In genomic region chr15:78755966-78756725, GRCm38 (mm10) we compare ENCODE assay signal across 14 mouse cellular contexts. TPM values are rescaled to one million over a fixed set of nuclear protein-coding genes. Genes with fewer than 3 reads are reported as not detected.
A peak's percentile ranks its signal among the peaks of the same experiment; 100 is the strongest.
DNase-seq lines count a peak whose midpoint lies in the region; ATAC-seq and TF ChIP-seq lines count a peak whose summit lies in the region.
"Had no signal": no experiment of that assay in that cellular context is flagged by ENCODE, and none has a peak within 500 bp of the region (broad histone marks: within the 10 kb centered on the region; RNA-seq: fewer than 3 reads in every experiment).

No protein-coding gene starts in this region.

- peak overlapping the region; percentile 20; the same call in 1 of the 2 replicates for H3K27ac ChIP-seq in hindbrain, embryonic 11.5 days (ENCODE audit: low read depth, low read length)
- no peak overlapping the region for H3K27ac ChIP-seq in hindbrain, embryonic 14.5 days
- H3K27ac ChIP-seq in midbrain, embryonic 10.5 days (replicated peaks), result 0 out of 2 replicates have a peak overlapping the region, but pooled peaks have one; percentile 29
- no peak overlapping the region for H3K27ac ChIP-seq in midbrain, embryonic 13.5 days
- no peak overlapping the region for H3K27ac ChIP-seq in cerebellum, adult 2 months (ENCODE audit: insufficient read depth, low read length)
- H3K27ac ChIP-seq: layer of hippocampus, adult 2 months; limb, embryonic 10.5 days; liver, embryonic 13.5 days had no signal

- no peak for DNase-seq in hindbrain, embryonic 11.5 days (ENCODE audit: low spot score)
- DNase-seq in hindbrain, embryonic 14.5 days (ENCODE audit: low spot score), result no peak
- no peak for DNase-seq in midbrain, embryonic 10.5 days (ENCODE audit: low spot score)
- DNase-seq in kidney, adult 9 months, result peak; percentile 88
- DNase-seq in cerebellum, adult 2 months, result no peak
- no peak for DNase-seq in testis, postnatal 14 days (ENCODE audit: low spot score)
- DNase-seq: cerebellum, postnatal 25 days; gastrocnemius, postnatal 14 days; liver, embryonic 13.5 days; right cerebral cortex, adult 18-20 months; thymus, adult 18-20 months had no signal

- WGBS in hindbrain, embryonic 11.5 days, result 77% methylated on average over 12 of the region's 12 CpGs
- WGBS in hindbrain, embryonic 14.5 days, result 77% methylated on average over 12 of the region's 12 CpGs
- WGBS in midbrain, embryonic 10.5 days, result 81% methylated on average over 12 of the region's 12 CpGs
- 84% methylated on average over 12 of the region's 12 CpGs for WGBS in midbrain, embryonic 13.5 days
- 67% methylated on average over 12 of the region's 12 CpGs for WGBS in cerebellum, adult 2 months

- ATAC-seq in hindbrain, embryonic 11.5 days (ENCODE audit: low FRiP score), result no peak
- ATAC-seq in hindbrain, embryonic 14.5 days (ENCODE audit: low FRiP score), result no peak
- no peak for ATAC-seq in midbrain, embryonic 13.5 days

- H3K9ac ChIP-seq in hindbrain, embryonic 11.5 days (ENCODE audit: low read depth, low read length), result no peak overlapping the region
- no peak overlapping the region for H3K9ac ChIP-seq in hindbrain, embryonic 14.5 days
- H3K9ac ChIP-seq in midbrain, embryonic 13.5 days (replicated peaks), result no peak overlapping the region
- H3K9ac ChIP-seq: liver, embryonic 13.5 days had no signal

- no peaks in the 10 kb centered on the region; the same call in 1 of the 2 replicates for H3K4me1 ChIP-seq in hindbrain, embryonic 11.5 days (replicated peaks; ENCODE audit: control insufficient read depth, insufficient read depth, low read length)
- H3K4me1 ChIP-seq in hindbrain, embryonic 14.5 days (replicated peaks; ENCODE audit: control insufficient read depth, insufficient read depth, low read length), result peaks cover 2% of the 10 kb centered on the region; the same call in 1 of the 2 replicates
- peaks cover 25% of the 10 kb centered on the region for H3K4me1 ChIP-seq in midbrain, embryonic 10.5 days
- H3K4me1 ChIP-seq in midbrain, embryonic 13.5 days (replicated peaks), result peaks cover 24% of the 10 kb centered on the region
- H3K4me1 ChIP-seq in cerebellum, adult 2 months (ENCODE audit: control insufficient read depth, insufficient read depth, low read length), result no peaks in the 10 kb centered on the region
- H3K4me1 ChIP-seq: limb, embryonic 10.5 days; liver, embryonic 13.5 days had no signal

- no peak overlapping the region for H3K4me2 ChIP-seq in hindbrain, embryonic 11.5 days (replicated peaks; ENCODE audit: low read depth, low read length)
- no peak overlapping the region for H3K4me2 ChIP-seq in hindbrain, embryonic 14.5 days (replicated peaks)
- H3K4me2 ChIP-seq in midbrain, embryonic 13.5 days (replicated peaks), result no peak overlapping the region
- H3K4me2 ChIP-seq: liver, embryonic 13.5 days had no signal

- H3K27me3 ChIP-seq in hindbrain, embryonic 11.5 days (ENCODE audit: control insufficient read depth, insufficient read depth, low read length), result no peaks in the 10 kb centered on the region
- no peaks in the 10 kb centered on the region for H3K27me3 ChIP-seq in hindbrain, embryonic 14.5 days (ENCODE audit: control insufficient read depth, insufficient read depth, low read length)
- H3K27me3 ChIP-seq in midbrain, embryonic 10.5 days (ENCODE audit: low read depth, poor library complexity, severe bottlenecking), result no peaks in the 10 kb centered on the region
- H3K27me3 ChIP-seq in midbrain, embryonic 13.5 days, result no peaks in the 10 kb centered on the region
- no peaks in the 10 kb centered on the region for H3K27me3 ChIP-seq in cerebellum, adult 2 months (ENCODE audit: control insufficient read depth, insufficient read depth, low read length)
- H3K27me3 ChIP-seq: liver, embryonic 13.5 days had no signal

- H3K9me3 ChIP-seq in hindbrain, embryonic 11.5 days (ENCODE audit: control insufficient read depth, low read length), result no peaks in the 10 kb centered on the region
- H3K9me3 ChIP-seq in hindbrain, embryonic 14.5 days (ENCODE audit: control insufficient read depth, low read length), result no peaks in the 10 kb centered on the region
- no peaks in the 10 kb centered on the region for H3K9me3 ChIP-seq in midbrain, embryonic 10.5 days (replicated peaks)
- H3K9me3 ChIP-seq in midbrain, embryonic 13.5 days, result no peaks in the 10 kb centered on the region
- H3K9me3 ChIP-seq: limb, embryonic 10.5 days; liver, embryonic 13.5 days had no signal

- H3K4me3 ChIP-seq in hindbrain, embryonic 11.5 days (ENCODE audit: low read depth, low read length), result no peak overlapping the region
- no peak overlapping the region for H3K4me3 ChIP-seq in hindbrain, embryonic 14.5 days (replicated peaks; ENCODE audit: low read length)
- H3K4me3 ChIP-seq in midbrain, embryonic 10.5 days, result no peak overlapping the region
- no peak overlapping the region for H3K4me3 ChIP-seq in midbrain, embryonic 13.5 days (replicated peaks)
- no peak overlapping the region for H3K4me3 ChIP-seq in cerebellum, adult 2 months (replicated peaks; ENCODE audit: insufficient read depth, low read depth, low read length)
- H3K4me3 ChIP-seq: layer of hippocampus, adult 2 months; limb, embryonic 10.5 days; liver, embryonic 13.5 days had no signal

- no peaks in the 10 kb centered on the region for H3K36me3 ChIP-seq in hindbrain, embryonic 11.5 days (ENCODE audit: control insufficient read depth, insufficient read depth, low read length)
- no peaks in the 10 kb centered on the region for H3K36me3 ChIP-seq in hindbrain, embryonic 14.5 days (replicated peaks; ENCODE audit: control insufficient read depth, insufficient read depth)
- H3K36me3 ChIP-seq in midbrain, embryonic 10.5 days, result peaks cover 72% of the 10 kb centered on the region
- H3K36me3 ChIP-seq in midbrain, embryonic 13.5 days, result peaks cover 34% of the 10 kb centered on the region
- H3K36me3 ChIP-seq: limb, embryonic 10.5 days; liver, embryonic 13.5 days had no signal

- TF ChIP-seq POLR2A in cerebellum, adult 2 months (IDR thresholded peaks at IDR 0.05; ENCODE audit: borderline replicate concordance, insufficient read depth, low read length), result no peak

- TF ChIP-seq CTCF in cerebellum, adult 2 months (IDR thresholded peaks at IDR 0.05; ENCODE audit: borderline replicate concordance, insufficient read depth, low read depth, low read length), result no peak

RNA-seq across cellular contexts. Expression of gene Mfng, which starts 17.1 kb away (rescaled TPM):
- 34.6 and 34.7 TPM in 2 replicates for polyA plus RNA-seq in hindbrain, embryonic 11.5 days (2014; fragmentation: Nextera tagmentation; extraction: Ambion mirVana)
- polyA plus RNA-seq in hindbrain, embryonic 14.5 days (2014; fragmentation: Nextera tagmentation; extraction: Ambion mirVana), result 11.7 and 12.5 TPM in 2 replicates
- polyA plus RNA-seq in midbrain, embryonic 10.5 days (2016; fragmentation: Nextera tagmentation; extraction: Ambion mirVana), result 81.5 and 121 TPM in 2 replicates
- polyA plus RNA-seq in midbrain, embryonic 13.5 days (2015; fragmentation: Nextera tagmentation; extraction: Ambion mirVana), result 83.0 and 93.7 TPM in 2 replicates
- 3.8 and 4.4 TPM in 2 replicates for polyA plus RNA-seq in cerebellum, adult 2 months (2012; rRNA removed)

RNA-seq across cellular contexts. Expression of gene Elfn2, which starts 37.6 kb away (rescaled TPM):
- polyA plus RNA-seq in hindbrain, embryonic 11.5 days (2014; fragmentation: Nextera tagmentation; extraction: Ambion mirVana), result 0.60 and 0.85 TPM in 2 replicates
- 6.0 and 8.5 TPM in 2 replicates for polyA plus RNA-seq in hindbrain, embryonic 14.5 days (2014; fragmentation: Nextera tagmentation; extraction: Ambion mirVana)
- 0.23 and 0.26 TPM in 2 replicates for polyA plus RNA-seq in midbrain, embryonic 10.5 days (2016; fragmentation: Nextera tagmentation; extraction: Ambion mirVana)
- polyA plus RNA-seq in midbrain, embryonic 13.5 days (2015; fragmentation: Nextera tagmentation; extraction: Ambion mirVana), result 3.0 and 3.3 TPM in 2 replicates
- polyA plus RNA-seq in cerebellum, adult 2 months (2012; rRNA removed), result 18.0 and 20.6 TPM in 2 replicates
- polyA plus RNA-seq: limb, embryonic 10.5 days had no signal

RNA-seq across cellular contexts. Expression of gene Card10, which starts 46.7 kb away (rescaled TPM):
- 1.8 and 2.4 TPM in 2 replicates for polyA plus RNA-seq in hindbrain, embryonic 11.5 days (2014; fragmentation: Nextera tagmentation; extraction: Ambion mirVana)
- 2.5 and 2.6 TPM in 2 replicates for polyA plus RNA-seq in hindbrain, embryonic 14.5 days (2014; fragmentation: Nextera tagmentation; extraction: Ambion mirVana)
- polyA plus RNA-seq in midbrain, embryonic 10.5 days (2016; fragmentation: Nextera tagmentation; extraction: Ambion mirVana), result 2.6 TPM in 2 replicates
- 1.0 and 1.2 TPM in 2 replicates for polyA plus RNA-seq in midbrain, embryonic 13.5 days (2015; fragmentation: Nextera tagmentation; extraction: Ambion mirVana)
- 7.1 and 8.2 TPM in 2 replicates for polyA plus RNA-seq in cerebellum, adult 2 months (2012; rRNA removed)

Comparison
In these comparisons a context has a peak if more than half of its experiments do, and no peak if none do; other contexts are left out.
1. H3K27ac ChIP-seq: peak in hindbrain, embryonic 11.5 days (single experiment) and midbrain, embryonic 10.5 days (single experiment); none in hindbrain, embryonic 14.5 days (single experiment), midbrain, embryonic 13.5 days (single experiment) and cerebellum, adult 2 months (single experiment).